Mouse (Mus musculus): ENCODE results near the gene Sorcs3. TPM values are rescaled to one million over a fixed set of nuclear protein-coding genes. Genes with fewer than 3 reads are reported as not detected.

Sorcs3 gene
- 0.06 and 0.14 TPM in 2 replicates for polyA plus RNA-seq (2012; rRNA removed; ENCODE audit: low replicate concordance)

GRCm38 (mm10) chr19:48205929-48206814, at the start of gene Sorcs3:
Gene Sorcs3 (plus strand): TSS chr19:48206025.

